Mouse (Mus musculus) erythroid progenitor cell, adult 5-6 weeks (primary cell): ENCODE measurements around the gene Tmem203. TPM values are rescaled to one million over a fixed set of nuclear protein-coding genes. Genes with fewer than 3 reads are reported as not detected.
A peak's percentile ranks its signal among the peaks of the same experiment; 100 is the strongest.

Source experiments
- ATAC-seq: replicated peaks from 2 replicates; pipeline ENCODE4 v1.8.0; 2016; ENCODE audit warnings: moderate number of reproducible peaks, mild to moderate bottlenecking, moderate TSS enrichment, inconsistent platforms; ENCODE audit not compliant: poor library complexity, low FRiP score, severe bottlenecking
- total RNA-seq, 2 experiments: library from RNA; stranded (forward) in 1 of 2; stranded (reverse) in 1 of 2; fragments of 150-400 nt in 1 of 2; fragments of 186-747, 209-891 nt in 1 of 2; gene quantifications; 2 replicates each; pipeline versions ENCODE4 v1.2.3 to v1.2.4; 2015 to 2017; ENCODE audit warnings: low replicate concordance in 2 of 2

Tmem203 gene
- total RNA-seq, 2 experiments from 2014 or later: 8.5 to 18.9 TPM

DNA sequence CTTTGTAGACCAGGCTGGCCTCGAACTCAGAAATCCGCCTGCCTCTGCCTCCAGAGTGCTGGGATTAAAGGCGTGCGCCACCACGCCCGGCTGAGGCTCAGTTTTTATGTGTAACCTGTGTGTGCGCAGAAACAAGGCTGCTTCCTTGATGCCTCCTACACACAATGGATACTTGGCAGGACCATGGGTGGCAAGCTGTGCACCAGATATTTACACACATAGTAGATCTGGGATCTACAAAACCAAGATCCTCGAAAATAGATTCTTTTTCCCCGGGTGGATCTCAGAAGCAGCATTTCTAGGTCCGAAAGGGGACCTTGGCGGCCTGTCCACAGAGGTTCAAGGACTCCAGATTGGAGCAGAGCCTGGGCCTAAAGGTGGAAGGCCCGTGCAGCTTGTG lies 6.6 kb downstream of the Tmem203 start:
- 0 out of 2 replicates have a peak, but pooled peaks have one; percentile 7 for ATAC-seq

DNA sequence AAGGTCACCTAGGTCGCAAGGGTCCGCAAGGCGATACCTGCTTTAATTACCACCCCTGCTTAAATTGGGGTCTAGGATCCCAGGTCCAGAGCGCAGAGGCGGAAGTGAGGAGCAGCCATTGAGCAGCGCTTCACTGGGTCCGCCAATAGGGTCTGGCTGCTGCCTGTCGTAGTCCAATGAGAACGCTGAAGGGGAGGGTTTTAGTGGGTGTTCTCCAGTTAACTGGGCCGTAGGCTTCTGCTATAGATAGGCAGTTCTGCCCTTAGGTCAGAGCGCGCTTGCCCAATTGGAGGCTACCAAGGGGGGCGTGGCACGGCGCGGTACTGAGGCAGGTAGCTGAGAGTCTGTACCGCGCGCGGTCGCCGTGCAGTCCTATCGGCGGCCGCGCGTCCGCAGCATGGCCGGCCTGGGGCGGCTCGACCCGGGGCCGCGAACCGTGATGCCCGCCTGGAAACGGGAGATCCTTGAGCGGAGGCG lies 7.1 kb downstream of the Tmem203 start, which contains the start of gene Tprn:
Tprn (plus strand) TSS at position 328 of the 477 bp plus-strand sequence.
- ATAC-seq: peak; percentile 96

DNA sequence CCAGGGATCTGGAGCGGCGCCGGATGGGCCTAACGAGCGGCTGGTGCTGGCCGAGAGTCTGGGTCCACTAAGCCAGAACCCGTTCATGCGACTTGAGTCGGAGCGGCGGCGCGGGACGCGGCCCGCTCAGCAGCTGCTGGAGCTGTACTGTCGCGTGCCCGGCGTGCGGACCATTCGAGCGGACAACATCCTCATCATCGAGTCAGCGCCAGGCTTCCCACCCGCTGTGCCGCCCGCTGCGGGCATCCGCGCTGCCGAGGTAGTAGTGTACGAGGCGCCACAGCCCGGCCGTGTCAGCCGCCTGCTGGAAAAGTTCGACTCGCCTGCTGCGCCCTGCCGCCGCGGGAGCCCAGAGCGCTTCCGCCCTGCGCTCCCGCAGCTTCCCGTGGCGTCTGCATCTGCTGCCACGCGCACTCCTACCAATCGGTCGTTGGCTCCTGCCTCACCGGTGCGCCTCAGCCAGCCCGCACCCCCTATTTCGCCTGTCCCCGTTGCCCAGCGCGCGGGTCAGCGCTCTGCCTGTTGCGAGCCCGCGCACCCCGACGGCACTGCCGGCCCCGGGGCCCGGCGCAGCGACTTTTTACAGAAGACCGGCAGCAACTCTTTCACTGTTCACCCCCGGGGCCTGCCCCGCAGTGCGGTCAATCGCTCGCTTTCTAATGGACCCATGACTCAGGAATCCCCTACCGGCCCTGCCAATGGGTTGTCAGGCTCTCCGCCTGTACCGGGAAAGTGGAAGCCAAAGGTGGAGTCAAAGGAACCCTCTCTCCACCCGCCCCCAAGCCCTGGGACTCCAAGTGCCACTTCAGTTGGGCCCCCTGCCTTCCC lies 7.8 kb downstream of the Tmem203 start:
- ATAC-seq: peak; percentile 22; the same call in 1 of the 2 replicates

DNA sequence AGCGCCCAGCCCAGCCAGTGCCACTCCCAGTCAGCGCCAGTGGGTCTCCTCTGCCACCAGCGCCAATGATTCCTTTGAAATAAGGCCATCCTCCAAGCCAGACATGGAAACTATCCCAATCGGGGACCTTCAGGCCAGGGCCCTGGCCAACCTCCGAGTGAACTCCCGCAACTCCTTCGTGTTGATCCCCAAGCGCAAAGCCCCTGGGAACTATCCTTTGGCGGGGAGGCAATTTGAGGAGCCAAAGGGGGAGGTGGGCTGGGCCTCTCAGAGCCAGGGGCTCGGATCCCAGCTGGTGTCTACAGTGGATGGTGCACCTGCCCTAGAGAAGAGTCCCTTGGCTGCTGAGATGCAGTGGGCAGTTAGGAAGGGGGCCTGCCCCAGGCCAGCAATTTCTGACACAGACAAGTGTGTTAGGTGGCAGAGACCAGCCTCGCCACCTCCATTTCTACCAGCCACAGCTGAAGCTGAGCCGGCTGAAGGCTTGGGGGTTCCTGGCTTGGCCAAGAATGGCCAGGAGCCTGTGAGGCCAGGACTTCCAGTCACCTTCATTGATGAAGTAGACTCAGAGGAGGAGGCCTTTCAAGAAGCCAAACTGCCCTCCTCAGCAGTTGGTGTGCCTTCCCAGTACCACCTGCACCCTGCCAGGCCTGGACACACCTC lies 8.5 kb downstream of the Tmem203 start:
- no peak for ATAC-seq

DNA sequence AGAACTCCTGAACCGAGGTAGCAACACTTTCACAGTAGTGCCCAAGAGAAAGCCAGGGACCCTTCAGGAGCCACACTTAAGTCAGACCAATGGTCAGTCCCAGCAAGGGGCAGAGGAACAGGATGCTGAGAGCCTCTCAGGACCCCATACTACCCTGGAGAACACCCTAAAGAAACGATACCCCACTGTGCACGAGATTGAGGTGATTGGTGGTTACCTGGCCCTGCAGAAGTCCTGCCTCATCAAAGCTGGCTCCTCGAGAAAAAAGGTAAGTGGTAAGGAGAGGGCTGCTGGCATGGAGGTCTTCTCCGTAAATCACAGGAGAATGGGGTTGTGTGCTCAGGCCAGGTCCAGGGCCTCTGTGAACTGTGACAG lies 9.0 kb downstream of the Tmem203 start:
- ATAC-seq: no peak

GRCm38 (mm10) chr2:25264851-25265250 lies 9.6 kb downstream of the Tmem203 start:
- no peak for ATAC-seq

- ATAC-seq: no peak
These were observed 10.8 kb downstream of the Tmem203 start for GRCm38 (mm10) chr2:25265897-25266656.

DNA sequence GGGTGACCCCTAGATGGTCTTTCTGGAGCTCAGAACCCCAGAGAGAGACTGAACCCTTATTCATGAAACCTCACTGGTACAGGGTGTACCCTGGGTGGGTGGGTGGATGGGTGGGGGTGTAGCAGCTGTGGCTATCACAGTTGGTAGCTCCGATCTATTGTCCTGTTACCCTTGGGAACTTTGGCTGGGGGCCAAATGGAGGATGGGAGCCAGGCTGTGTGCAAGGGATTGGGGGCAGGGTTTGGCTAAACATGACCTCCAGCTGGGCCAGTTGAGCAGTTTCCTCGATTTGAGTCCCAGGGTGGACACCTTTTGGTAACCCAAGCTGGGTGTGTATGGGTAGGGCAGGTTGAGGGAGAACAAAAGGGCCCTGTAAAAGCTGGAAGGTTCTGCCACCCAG lies 11.5 kb downstream of the Tmem203 start:
- no peak for ATAC-seq

GRCm38 (mm10) chr2:25267241-25267640 lies 12.0 kb downstream of the Tmem203 start:
- no peak for ATAC-seq

DNA sequence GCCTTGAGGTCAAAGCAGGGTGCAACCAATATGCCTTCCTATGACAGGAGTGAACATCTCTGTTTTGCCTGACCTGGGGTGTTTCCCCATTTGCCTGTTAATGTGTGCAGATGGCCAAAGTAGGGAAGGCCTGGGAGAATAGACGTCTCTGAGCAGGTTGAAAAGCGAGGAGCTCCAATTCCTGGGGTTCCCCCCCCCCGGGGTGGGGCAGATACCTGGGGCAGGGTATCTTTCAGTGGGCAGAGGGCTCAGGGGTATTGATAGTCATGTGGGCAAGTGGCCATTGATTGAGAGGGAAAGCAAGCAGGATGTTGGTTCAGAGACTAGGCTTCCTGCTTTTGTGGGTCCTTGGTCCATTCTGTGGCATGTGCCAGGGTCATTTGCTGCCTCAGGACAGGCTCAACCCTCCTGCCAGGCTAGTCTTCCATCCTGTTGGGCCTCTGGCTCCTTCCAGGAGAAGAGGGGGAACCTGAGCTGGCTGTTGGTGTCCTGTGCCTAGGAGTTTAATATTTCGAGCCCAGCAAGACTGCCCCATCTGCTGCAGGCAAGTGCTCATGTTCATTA lies 12.6 kb downstream of the Tmem203 start:
- no peak for ATAC-seq

- ATAC-seq: peak; percentile 90
These were observed 16.7 kb downstream of the Tmem203 start, which contains the start of the genes Ssna1 and Anapc2 for GRCm38 (mm10) chr2:25271827-25272511. Gene Ssna1 (minus strand): TSS chr2:25272438. Gene Anapc2 (plus strand): TSS chr2:25272478.

GRCm38 (mm10) chr2:25272515-25272914 lies 17.3 kb downstream of the Tmem203 start:
- peak; percentile 21 for ATAC-seq

DNA sequence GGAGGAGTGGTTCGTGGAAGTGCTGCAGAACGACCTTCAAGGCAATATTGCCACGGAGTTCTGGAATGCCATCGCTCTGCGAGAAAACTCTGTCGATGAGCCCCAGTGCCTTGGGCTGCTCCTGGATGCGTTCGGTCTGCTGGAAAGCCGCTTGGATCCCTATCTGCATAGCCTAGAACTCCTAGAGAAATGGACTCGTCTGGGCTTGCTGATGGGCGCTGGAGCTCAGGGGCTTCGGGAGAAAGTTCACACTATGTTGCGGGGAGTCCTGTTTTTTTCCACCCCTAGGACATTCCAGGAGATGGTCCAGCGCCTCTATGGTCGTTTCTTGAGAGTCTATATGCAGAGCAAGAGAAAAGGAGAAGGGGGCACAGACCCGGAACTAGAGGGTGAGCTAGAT lies 17.8 kb downstream of the Tmem203 start:
- ATAC-seq: 0 out of 2 replicates have a peak, but pooled peaks have one; percentile 3

DNA sequence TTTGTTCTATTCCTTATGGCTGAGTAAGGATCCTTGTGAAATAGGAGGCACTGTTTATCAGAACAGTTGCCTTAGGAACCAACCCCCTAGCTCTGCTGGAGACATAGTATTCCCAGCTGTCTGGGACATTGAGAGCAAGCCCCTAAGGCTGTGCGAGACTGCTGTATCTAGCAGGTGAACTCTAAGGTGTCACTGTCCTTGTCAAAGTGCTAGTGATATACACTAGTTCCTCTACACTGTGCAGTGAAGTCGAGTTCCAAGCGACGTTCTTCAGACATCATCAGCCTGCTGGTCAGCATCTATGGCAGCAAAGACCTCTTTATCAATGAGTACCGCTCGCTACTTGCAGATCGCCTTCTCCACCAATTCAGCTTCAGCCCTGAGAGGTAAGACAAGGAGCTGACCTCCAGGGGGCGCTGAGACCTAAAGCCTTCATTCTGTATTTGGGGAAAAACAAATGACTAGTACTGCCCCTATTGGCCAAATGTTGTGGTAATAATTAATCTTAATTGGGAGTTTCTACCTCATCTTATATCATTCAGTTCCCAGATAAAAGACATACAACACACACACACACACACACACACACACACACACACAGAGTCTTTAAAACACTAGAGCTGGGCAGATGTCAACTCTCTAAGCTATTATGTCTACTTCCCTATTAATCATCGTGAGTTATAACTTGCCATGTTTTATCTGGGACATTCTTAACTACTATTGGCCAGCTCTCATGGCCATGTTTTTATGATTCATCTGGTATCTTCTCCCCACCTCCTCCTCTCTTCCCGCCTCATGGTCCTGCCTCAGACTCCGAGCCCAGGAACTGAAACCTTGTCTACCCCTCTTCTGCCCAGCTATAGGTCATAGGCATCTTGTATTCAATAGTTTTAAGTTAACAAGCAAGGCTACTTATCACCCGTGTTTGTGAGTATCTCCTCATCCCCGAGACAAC lies 24.0 kb downstream of the Tmem203 start:
- ATAC-seq: peak; percentile 84

DNA sequence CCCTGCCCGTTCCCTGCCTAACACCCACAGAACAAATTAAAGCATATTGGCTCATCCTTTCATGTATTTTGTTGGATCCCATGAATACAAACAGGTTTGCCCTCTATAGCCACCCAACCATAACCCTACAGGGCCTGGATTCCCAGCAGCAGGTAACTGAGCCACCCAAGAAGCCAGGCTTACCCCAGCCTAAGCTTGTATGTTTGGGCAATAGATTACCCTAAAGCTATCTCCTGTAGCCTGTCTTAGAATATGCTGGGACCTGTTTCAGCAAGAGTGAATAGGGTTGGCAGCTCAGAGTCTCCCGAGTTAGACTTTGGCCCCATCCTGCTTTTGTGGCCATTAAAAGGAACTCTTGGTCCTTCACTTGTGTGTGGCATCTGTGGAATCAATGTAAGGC lies 30.3 kb downstream of the Tmem203 start:
- ATAC-seq: no peak

GRCm38 (mm10) chr2:25286314-25286713 lies 31.1 kb downstream of the Tmem203 start:
- no peak for ATAC-seq

DNA sequence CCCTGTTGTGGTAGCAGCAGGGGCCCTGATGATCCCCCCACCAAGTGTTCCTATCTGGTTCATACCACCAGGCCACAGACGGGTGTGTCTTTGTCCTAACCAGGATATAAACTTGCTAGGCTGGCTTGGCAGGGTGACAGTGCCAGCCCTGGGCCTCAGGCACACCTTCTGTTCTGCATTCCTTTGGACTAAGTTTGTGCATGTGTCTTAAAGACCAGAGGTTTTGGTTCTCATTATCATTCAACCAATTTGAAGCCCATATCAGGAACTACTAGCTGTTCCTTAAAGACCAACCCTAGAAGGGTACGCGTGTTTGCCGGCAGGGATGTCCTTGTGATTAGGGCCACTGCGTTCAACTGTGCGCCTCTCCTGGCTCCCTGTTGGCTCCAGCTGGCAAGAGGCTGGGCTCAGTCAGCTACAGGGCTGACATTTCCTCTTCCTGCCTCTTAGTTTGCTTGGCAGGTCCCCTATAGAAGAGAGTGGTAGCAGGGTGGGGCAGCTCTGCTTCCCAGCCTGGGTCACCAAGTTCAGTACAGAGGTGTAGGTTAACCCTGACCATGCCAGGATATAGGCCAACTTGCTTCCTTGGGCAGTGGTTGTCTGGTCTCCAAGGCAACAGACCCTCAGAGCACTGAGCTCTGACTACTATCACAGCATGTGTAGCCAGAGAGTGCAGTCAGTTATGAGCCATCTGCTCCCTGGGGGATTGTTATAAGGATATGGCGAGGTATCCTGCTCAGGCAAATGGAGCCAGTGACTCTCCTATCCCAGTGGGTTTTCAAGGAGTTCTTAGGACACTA lies 31.8 kb downstream of the Tmem203 start:
- ATAC-seq: no peak
